Mouse (Mus musculus): ENCODE data around the gene Rhoc.
"Not testable (repeated sequence)": the region's sequence is repeated elsewhere in the genome, so short reads cannot be mapped to it uniquely, and the experiment has no call there.

Gene Rhoc

GRCm38 (mm10) chr3:104788075-104788474 lies at the start of gene Rhoc:
Gene Rhoc (plus strand): TSS chr3:104788375.
- no peak for DNase-seq

DNA sequence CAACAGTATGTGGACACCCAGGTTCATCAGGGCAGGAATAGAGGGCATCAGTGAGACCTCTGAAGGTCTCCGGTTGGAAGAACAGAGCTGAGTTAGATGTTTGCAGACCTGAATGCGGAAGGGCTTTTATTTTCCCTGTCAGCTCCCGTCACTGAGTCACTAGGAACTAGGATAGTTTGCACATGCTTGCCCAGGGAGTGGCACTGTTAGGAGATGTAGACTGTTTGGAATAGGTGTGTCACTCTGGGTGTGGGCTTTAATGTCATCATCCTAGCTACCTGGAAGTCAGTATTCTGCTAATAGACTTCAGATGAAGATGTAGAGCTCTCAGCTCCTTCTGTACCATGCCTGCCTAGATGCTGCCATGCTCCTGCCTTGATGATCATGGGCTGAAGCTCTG lies 46.2 kb upstream of the Rhoc start:
- no peak for DNase-seq

GRCm38 (mm10) chr3:104743161-104743560 lies 45.0 kb upstream of the Rhoc start:
- no peak for DNase-seq

DNA sequence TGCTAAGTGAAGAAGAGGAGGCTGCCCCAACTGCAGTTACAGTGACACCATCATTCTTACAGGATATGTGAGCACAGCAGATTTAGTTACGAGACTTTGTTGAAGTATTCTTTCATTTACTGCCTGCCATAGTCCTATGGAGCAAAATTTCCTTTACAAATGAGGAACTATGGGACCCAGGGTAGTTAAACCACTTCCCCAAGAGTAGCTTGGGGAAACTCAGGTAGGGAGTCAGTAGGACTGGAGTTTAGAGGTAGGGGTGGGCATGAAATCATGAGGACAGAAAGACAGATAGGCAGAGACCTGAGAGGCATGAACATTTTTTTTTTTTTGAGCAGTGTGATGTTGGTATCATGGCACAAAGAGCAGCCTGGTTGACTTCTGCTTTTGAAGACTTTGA lies 44.3 kb upstream of the Rhoc start:
- no peak for DNase-seq

- DNase-seq = peak; percentile 44 to 52
These were observed 35.3 kb upstream of the Rhoc start for GRCm38 (mm10) chr3:104752845-104753244.

DNA sequence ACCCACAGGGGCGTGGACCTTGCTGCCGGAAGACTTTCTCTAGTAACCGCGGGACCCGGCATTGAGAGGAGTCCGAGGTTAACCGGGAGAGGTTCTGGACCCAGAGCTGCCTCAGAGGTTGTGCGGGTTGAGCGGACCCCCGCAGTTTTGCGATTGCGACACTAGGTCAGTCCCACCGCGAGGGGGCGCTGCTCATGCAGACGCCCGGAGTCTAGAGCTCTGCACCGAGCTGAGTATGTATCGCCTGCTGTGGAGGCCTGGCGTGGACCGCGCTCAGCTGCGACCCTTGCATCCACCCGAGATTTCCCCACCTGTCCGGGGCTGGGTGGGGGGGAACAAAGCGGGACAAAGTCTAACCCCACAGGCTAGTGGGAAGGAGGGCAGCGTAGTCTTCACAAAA lies 29.8 kb upstream of the Rhoc start:
- peak; percentile 85 to 89 for DNase-seq

DNA sequence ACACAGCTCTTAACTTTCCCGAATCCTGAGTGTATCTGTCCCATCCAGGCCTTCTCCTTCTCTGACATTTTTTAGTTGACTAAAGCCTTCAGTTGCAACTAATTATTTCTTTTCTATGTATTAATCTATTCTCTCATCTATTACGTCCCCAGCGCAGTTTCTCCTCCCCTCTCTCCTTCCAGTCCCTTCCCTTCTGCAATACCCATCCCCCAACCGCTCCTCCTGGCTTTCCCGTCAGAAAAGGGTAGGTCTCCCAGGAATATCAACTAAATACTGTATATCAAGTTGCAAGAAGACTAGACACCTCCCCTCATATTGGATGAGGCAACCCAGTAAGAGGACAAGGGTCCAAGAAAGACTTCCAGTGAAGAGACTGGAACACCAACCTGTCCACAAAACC lies 29.3 kb upstream of the Rhoc start:
- DNase-seq = no peak

GRCm38 (mm10) chr3:104762103-104762863 lies 25.9 kb upstream of the Rhoc start:
- DNase-seq = not testable (repeated sequence)

DNA sequence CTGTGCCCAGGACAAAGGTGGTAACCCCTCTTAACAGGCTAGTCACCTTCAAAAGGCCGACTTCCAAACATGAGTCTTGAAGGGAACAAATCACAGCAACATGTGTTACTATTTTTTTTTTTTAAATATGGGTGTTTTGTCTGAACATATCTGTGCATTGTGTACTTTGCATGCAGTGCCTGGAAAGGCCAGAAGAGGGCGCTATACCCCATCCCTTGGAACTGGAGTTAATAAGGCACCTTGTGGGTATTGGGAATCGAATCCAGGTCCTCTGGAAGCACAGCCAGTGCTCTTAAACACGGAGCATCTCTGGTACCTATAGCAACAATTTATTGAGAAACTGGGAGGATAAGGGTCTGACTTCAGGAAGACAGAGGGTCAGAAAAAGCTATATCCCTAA lies 23.2 kb upstream of the Rhoc start:
- DNase-seq = peak; percentile 43 to 48

DNA sequence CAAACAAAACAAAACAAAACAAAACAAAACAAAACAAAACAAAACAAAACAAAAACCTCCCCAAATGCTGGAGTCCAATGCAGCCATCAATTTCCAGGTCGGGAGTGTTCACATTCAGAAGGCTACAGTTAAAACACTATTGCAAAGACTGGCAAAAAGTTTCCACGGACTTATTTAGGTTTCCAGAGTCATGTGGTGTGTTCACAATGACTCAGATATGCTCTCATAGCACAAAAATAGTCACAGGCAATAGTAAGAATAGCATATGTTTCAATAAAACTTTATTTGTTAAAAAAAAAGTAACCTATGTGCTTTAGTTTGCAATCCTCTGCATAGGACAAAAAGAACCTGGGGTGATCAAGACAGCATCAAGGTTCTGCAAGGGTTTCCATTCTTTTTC lies 21.0 kb upstream of the Rhoc start:
- no peak for DNase-seq

GRCm38 (mm10) chr3:104767716-104768115 lies 20.5 kb upstream of the Rhoc start:
- DNase-seq = no peak

DNA sequence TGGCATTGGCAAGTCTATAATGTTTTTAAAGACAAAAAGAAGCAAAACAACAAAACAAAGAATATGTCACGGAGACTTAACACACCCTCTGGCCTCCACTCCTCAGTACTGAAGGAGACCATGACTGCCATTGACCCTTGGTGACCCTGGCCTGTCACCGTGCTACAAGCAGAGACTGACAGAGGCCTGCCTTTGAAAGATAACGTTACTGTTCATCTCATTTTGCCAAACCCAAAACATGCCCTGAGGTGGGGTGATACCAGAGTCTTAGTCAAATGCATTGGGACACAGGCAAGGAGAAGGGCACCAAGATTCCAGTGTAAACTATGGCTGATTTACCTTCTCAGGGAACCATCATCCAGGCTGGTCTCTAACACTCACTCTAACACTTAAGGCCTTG lies 19.0 kb upstream of the Rhoc start:
- no peak for DNase-seq

DNA sequence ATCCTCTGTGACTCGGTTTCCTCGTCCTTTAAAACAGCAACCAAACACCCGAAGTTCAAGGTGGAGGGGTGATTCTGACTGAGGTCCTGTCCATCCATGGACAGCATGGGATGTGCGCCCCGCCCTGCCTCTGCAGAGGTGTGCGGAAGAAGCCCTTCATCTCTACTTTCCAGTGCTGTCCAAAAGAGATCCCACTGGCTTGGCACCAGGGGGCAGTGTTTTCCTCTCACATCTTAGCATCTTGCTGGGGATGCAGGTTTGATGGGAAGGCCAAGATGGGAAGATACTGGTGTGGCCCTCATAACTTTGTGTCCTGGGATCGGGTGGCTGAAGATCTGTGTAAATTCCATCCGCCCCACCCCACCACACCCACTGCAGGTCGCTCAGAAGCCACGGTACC lies 18.1 kb upstream of the Rhoc start:
- DNase-seq = peak; percentile 67 to 68

DNA sequence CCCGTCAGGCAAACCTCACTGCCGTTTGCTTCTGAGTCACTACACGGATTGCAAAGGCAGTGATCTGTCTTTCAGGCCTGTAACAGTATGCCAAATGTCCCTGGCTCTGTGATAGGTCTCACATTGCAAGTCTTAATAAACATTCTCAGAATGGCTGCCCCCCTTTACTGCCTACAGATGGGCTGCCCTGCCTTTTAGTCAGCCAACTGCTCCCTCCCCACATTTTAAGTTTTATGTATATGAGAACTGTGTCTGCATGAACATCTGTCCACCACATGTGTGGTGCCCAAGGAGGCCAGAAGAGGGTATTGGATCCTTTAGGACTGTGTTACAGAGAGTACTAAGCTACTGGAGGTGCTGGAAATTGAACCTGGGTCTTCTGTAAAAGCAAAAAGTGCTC lies 17.3 kb upstream of the Rhoc start:
- no peak for DNase-seq

DNA sequence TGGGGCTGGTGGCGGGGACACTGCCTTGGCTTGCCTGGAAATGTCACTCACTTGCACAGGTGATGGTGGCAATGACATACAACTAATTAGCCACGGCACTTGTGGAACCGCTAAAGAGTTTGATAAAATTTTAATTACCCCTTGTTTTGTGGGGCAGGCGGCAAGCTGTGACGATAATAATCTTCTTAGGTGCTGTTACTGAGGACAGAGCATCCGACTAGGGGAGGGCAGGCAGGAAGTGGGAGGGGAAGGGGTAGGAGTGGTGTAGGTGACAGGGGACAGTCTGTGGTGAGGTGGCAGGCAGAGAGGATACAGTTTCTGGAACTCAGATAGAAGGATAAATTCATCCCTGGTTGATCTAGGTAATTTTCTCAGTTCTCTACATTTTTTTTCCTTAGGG lies 16.7 kb upstream of the Rhoc start:
- no peak for DNase-seq

DNA sequence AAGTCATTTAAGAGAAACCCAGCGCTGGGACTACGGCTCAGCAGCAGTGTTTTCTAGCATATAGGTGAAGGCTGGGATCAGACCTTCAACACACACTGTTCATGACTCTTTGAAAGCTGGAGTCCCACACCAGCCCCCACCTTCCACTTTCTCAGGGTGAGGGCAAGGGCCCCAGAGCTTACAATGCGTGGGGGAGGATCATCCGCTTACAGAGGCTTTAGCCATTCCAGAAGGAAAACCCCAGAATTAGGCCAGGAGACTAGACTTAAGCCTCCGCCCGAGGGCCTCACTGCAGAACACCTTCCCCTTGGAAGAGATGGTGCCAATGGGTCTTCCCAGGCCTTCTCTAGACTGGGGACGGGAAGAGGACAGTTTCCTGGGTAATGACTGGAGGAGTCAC lies 14.9 kb upstream of the Rhoc start:
- DNase-seq = no peak

DNA sequence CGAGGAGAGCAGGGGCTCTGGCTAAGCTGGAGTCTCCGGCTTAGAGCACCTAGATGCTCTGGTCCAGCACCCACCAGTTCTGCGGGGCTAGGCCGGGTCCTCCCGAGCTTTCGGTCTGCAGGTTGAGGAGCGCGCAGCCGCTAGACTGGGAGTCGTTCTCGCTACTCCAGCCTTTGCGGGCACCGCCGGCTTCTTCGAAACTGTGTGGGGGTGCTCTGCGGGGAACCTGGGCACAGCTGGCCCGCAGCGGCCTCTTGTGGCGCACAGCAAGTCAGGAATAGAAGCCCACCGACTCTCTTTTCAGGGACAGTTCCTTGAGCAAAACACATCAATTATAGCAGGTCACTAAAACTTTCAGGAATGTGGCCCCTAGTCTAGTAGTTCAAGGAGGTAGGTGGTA lies 10.8 kb upstream of the Rhoc start:
- DNase-seq = peak; percentile 70 to 77

DNA sequence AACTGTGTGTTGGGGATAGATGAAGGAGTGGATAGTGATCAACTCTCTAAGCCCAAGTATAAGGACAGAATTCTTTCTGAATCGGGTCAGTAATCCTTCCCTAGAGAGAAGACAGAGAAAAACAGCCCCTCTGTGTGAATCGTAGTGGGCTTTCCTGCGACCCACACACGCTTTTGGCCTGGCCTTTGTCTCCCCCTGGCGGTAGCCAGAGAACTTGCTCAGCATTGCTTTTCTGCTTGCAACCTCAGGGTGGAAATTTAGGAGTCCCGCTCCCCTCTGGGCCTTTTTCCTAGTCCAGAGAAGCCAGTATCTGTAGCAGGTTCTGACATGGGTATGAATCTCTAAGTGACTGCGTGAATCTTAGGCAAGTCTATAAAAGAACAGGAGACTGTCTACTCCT lies 8.2 kb upstream of the Rhoc start:
- peak; percentile 83 to 84 for DNase-seq

DNA sequence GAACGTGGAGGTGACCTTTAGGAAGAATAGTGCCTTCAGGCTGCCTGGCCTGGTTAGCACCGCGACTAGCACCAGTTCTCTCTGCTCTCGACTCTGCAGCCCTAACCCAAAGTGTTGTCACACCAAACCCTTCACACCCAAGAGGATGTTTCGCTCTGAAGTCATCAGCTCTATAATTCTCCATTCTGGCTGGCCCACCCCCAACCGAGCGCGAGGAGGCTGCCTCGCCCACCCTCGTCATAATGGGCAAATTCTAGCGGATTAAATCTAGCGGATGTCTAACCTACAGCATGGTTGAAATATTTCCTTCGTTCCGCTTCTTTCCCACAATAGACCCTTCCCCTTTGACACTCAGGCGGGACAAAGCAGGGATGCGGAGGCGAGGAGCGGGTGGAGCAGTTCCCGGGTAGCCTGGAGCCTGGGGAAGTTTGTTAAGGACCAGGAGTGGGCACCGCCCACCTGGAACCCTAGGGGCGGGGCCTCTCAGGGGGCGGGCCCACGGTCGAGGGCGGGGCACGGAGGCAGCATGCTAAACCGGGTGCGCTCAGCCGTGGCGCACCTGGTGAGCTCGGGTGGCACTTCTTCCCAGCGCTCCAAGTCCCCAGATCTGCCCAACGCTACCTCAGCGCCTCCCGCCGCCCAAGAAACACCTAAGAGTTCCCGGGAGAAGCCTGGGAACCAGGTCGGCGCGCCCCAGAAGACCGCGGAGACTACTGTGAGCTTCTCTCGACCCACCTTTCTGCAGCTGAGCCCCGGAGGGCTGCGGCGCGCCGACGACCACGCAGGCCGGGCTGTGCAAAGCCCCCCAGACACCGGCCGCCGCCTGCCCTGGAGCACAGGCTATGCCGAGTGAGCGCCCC lies 7.4 kb upstream of the Rhoc start, which contains the start of gene Ppm1j:
Ppm1j (plus strand) TSS at position 496 of the 860 bp plus-strand sequence.
- DNase-seq = peak; percentile 85 to 91

GRCm38 (mm10) chr3:104781471-104781903 lies 6.7 kb upstream of the Rhoc start, which contains the start of gene Fam19a3:
Gene Fam19a3 (minus strand): TSS chr3:104781840.
- DNase-seq = peak; percentile 44 to 56

DNA sequence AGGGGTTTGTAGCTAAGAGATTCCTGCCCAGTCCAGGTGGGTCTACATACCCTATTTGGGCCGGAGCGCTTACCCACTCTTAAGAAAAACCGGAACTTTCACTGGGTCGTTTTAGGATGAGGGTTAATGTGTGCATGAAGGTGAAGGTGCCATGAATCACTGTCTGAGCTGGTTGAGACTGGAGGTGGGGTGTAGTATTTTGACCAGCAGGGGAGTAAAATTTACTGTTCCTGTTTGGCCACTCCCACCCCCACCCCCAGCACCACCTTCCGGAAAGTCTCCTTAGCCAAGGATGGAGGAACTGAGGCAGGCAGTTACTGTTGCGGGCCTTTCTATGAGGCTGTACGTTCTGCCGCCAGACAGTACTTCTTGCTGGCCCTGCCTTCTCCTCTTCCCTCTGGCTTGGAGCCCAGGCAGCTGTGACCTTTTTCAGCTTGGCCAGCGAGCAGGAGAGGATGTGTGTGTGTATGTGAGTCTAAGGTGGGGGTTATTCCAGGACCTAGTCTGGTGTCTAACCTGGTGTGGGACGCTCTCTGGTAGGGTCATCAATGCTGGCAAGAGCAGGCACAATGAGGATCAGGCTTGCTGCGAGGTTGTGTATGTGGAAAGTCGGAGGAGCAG lies 6.0 kb upstream of the Rhoc start:
- peak; percentile 73 to 81 for DNase-seq

DNA sequence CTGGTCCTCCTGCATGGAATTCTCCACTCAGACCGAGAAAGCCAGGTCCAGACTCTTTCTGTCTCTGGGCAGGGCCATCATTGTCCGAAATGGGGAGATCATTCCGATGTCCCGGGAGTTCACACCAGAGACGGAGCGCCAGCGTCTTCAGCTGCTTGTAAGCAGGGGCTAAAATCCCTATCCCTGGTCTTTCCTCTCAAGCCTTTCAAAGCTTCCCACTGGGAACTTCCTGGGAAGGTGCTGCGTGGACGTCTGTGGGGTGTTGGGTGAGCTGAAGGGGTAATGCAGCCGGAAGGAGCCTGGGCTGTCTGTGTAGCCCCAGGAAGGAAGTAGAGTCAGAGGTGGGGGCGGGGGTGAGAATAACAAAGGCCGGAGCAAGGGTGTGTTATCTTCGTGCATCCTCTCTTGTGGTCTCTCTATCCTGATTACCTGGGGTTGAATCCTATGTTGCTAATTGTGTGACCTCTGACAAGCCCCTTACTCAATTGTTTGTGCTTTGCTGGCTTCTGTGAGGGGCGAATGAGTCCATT lies 4.1 kb upstream of the Rhoc start:
- DNase-seq = no peak

- DNase-seq = no peak
These were observed 2.9 kb upstream of the Rhoc start for GRCm38 (mm10) chr3:104785284-104785683.
